Mouse (Mus musculus): ENCODE data around the gene Deaf1. TPM values are rescaled to one million over a fixed set of nuclear protein-coding genes. Genes with fewer than 3 reads are reported as not detected.

The Deaf1 gene
- polyA plus RNA-seq, 1 experiment from 2014 or later, result 24.7 TPM

Other genes with a start within 250 kb of the Deaf1 start
- 0.71 and 1.1 TPM in 2 replicates for gene Pkp3, start 249.5 kb downstream of the Deaf1 start, polyA plus RNA-seq (2016; fragmentation: Nextera tagmentation; extraction: Ambion mirVana)
- gene Sigirr, start 227.1 kb downstream of the Deaf1 start, polyA plus RNA-seq (2016; fragmentation: Nextera tagmentation; extraction: Ambion mirVana), result 16.0 and 16.5 TPM in 2 replicates
- 0.15 and 0.19 TPM in 2 replicates for gene Ano9, start 209.9 kb downstream of the Deaf1 start, polyA plus RNA-seq (2016; fragmentation: Nextera tagmentation; extraction: Ambion mirVana)
- 159 and 164 TPM in 2 replicates for gene Ptdss2, start 205.3 kb downstream of the Deaf1 start, polyA plus RNA-seq (2016; fragmentation: Nextera tagmentation; extraction: Ambion mirVana)
- 55.0 and 65.0 TPM in 2 replicates for gene Rnh1, start 154.8 kb downstream of the Deaf1 start, polyA plus RNA-seq (2016; fragmentation: Nextera tagmentation; extraction: Ambion mirVana)
- gene Hras, start 133.7 kb downstream of the Deaf1 start, polyA plus RNA-seq (2016; fragmentation: Nextera tagmentation; extraction: Ambion mirVana), result 124 and 125 TPM in 2 replicates
- 16.4 and 17.9 TPM in 2 replicates for gene Lrrc56, start 133.5 kb downstream of the Deaf1 start, polyA plus RNA-seq (2016; fragmentation: Nextera tagmentation; extraction: Ambion mirVana)
- gene Lmntd2, start 113.6 kb downstream of the Deaf1 start, polyA plus RNA-seq (2016; fragmentation: Nextera tagmentation; extraction: Ambion mirVana), result 0.99 and 1.1 TPM in 2 replicates
- gene Rassf7, start 111.8 kb downstream of the Deaf1 start, polyA plus RNA-seq (2016; fragmentation: Nextera tagmentation; extraction: Ambion mirVana), result 27.3 and 28.3 TPM in 2 replicates
- 52.9 and 53.1 TPM in 2 replicates for gene Phrf1, start 98.9 kb downstream of the Deaf1 start, polyA plus RNA-seq (2016; fragmentation: Nextera tagmentation; extraction: Ambion mirVana)
- 4.9 and 5.2 TPM in 2 replicates for gene Irf7, start 61.2 kb downstream of the Deaf1 start, polyA plus RNA-seq (2016; fragmentation: Nextera tagmentation; extraction: Ambion mirVana)
- gene Cdhr5, start 50.9 kb downstream of the Deaf1 start, polyA plus RNA-seq (2016; fragmentation: Nextera tagmentation; extraction: Ambion mirVana), result 0.14 and 0.20 TPM in 2 replicates
- 0.32 and 0.60 TPM in 2 replicates for gene Sct, start 48.6 kb downstream of the Deaf1 start, polyA plus RNA-seq (2016; fragmentation: Nextera tagmentation; extraction: Ambion mirVana)
- gene Drd4, start 35.7 kb downstream of the Deaf1 start, polyA plus RNA-seq (2016; fragmentation: Nextera tagmentation; extraction: Ambion mirVana), result 0.04 and 0.07 TPM in 2 replicates
- gene Tmem80, start within 50 bp of the Deaf1 start, polyA plus RNA-seq (2016; fragmentation: Nextera tagmentation; extraction: Ambion mirVana), result 24.3 and 24.8 TPM in 2 replicates
- gene Eps8l2, start 11.2 kb upstream of the Deaf1 start, polyA plus RNA-seq (2016; fragmentation: Nextera tagmentation; extraction: Ambion mirVana), result 4.9 and 5.6 TPM in 2 replicates
- gene Taldo1, start 64.5 kb upstream of the Deaf1 start, polyA plus RNA-seq (2016; fragmentation: Nextera tagmentation; extraction: Ambion mirVana), result 516 and 525 TPM in 2 replicates
- 21.1 and 22.8 TPM in 2 replicates for gene Gatd1, start 86.4 kb upstream of the Deaf1 start, polyA plus RNA-seq (2016; fragmentation: Nextera tagmentation; extraction: Ambion mirVana)
- 0.10 and 0.16 TPM in 2 replicates for gene Cend1, start 101.8 kb upstream of the Deaf1 start, polyA plus RNA-seq (2016; fragmentation: Nextera tagmentation; extraction: Ambion mirVana)
- gene Slc25a22, start 110.2 kb upstream of the Deaf1 start, polyA plus RNA-seq (2016; fragmentation: Nextera tagmentation; extraction: Ambion mirVana), result 26.0 and 27.1 TPM in 2 replicates
- gene Pidd1, start 116.3 kb upstream of the Deaf1 start, polyA plus RNA-seq (2016; fragmentation: Nextera tagmentation; extraction: Ambion mirVana), result 17.3 and 17.7 TPM in 2 replicates
- 1,288 and 1,344 TPM in 2 replicates for gene Rplp2, start 119.7 kb upstream of the Deaf1 start, polyA plus RNA-seq (2016; fragmentation: Nextera tagmentation; extraction: Ambion mirVana)
- 16.6 and 17.8 TPM in 2 replicates for gene Pnpla2, start 127.5 kb upstream of the Deaf1 start, polyA plus RNA-seq (2016; fragmentation: Nextera tagmentation; extraction: Ambion mirVana)
- gene Cracr2b, start 133.4 kb upstream of the Deaf1 start, polyA plus RNA-seq (2016; fragmentation: Nextera tagmentation; extraction: Ambion mirVana), result 3.7 and 5.8 TPM in 2 replicates
- gene Cd151, start 139.7 kb upstream of the Deaf1 start, polyA plus RNA-seq (2016; fragmentation: Nextera tagmentation; extraction: Ambion mirVana), result 5.7 and 6.2 TPM in 2 replicates
- 74.6 and 76.1 TPM in 2 replicates for gene Polr2l, start 147.4 kb upstream of the Deaf1 start, polyA plus RNA-seq (2016; fragmentation: Nextera tagmentation; extraction: Ambion mirVana)
- 56.1 and 60.9 TPM in 2 replicates for gene Tspan4, start 147.6 kb upstream of the Deaf1 start, polyA plus RNA-seq (2016; fragmentation: Nextera tagmentation; extraction: Ambion mirVana)
- gene Chid1, start 212.2 kb upstream of the Deaf1 start, polyA plus RNA-seq (2016; fragmentation: Nextera tagmentation; extraction: Ambion mirVana), result 32.0 and 32.7 TPM in 2 replicates
- 91.6 and 92.0 TPM in 2 replicates for gene Ap2a2, start 234.5 kb upstream of the Deaf1 start, polyA plus RNA-seq (2016; fragmentation: Nextera tagmentation; extraction: Ambion mirVana)